Mouse (Mus musculus) cerebellum, adult 2 months (tissue): ENCODE measurements around the gene Tmem253. TPM values are rescaled to one million over a fixed set of nuclear protein-coding genes. Genes with fewer than 3 reads are reported as not detected.

Experiments used
- DNase-seq, 2 experiments: peaks; one replicate each; pipeline ENCODE4 v3.0.0; 2021
- H3K27ac ChIP-seq: fragments of 200-500 bp; 2 replicates; pipeline ENCODE4 v1.5.1; 2012; ENCODE audit warnings: low read length, control low read depth, inconsistent platforms; ENCODE audit not compliant: insufficient read depth
- H3K27me3 ChIP-seq: fragments of 200-500 bp; 2 replicates; pipeline ENCODE4 v1.6.1; 2012; ENCODE audit warnings: inconsistent platforms, mild to moderate bottlenecking, low read length, moderate library complexity; ENCODE audit not compliant: control insufficient read depth, insufficient read depth
- H3K4me1 ChIP-seq: fragments of 200-500 bp; 2 replicates; pipeline ENCODE4 v1.6.1; 2011; ENCODE audit warnings: low read length; ENCODE audit not compliant: control insufficient read depth, insufficient read depth
- H3K4me3 ChIP-seq: fragments of 200-500 bp; replicated peaks from 2 replicates; pipeline ENCODE3; 2011; ENCODE audit warnings: mild to moderate bottlenecking, low read depth, low read length, control low read depth; ENCODE audit not compliant: insufficient read depth
- CTCF ChIP-seq: fragments of 200-500 bp; IDR thresholded peaks from 2 replicates; pipeline ENCODE4 v1.5.1; 2011; ENCODE audit warnings: low read depth, mild to moderate bottlenecking, control low read depth, low read length, moderate library complexity, borderline replicate concordance; ENCODE audit not compliant: insufficient read depth
- POLR2A ChIP-seq: fragments of 200-500 bp; IDR thresholded peaks from 2 replicates; pipeline ENCODE4 v1.6.1; 2011; ENCODE audit warnings: low read length, control low read depth, borderline replicate concordance; ENCODE audit not compliant: insufficient read depth
- WGBS: fragments of 180-500 bp; shearing (Covaris S2); methylation state at CpG from one replicate; pipeline ENCODE4 v1.1.7; 2018; 5-methylcytosine and 5-hydroxymethylcytosine counted together
- polyA plus RNA-seq: library from polyadenylated mRNA; depleted of rRNA; stranded (reverse); fragments of >200 nt; gene quantifications from 2 replicates; pipeline ENCODE4 v1.2.3, GENCODE M21; 2012

Gene Tmem253
- polyA plus RNA-seq, 1 experiment: 2.4 TPM

GRCm38 (mm10) chr14:51997483-51997882, 18.0 kb upstream of the Tmem253 start:
- 86% methylated on average over 14 of the region's 14 CpGs for WGBS
- DNase-seq: no peak
- H3K4me3 ChIP-seq: no peak overlapping the region
- H3K27ac ChIP-seq: no peak overlapping the region
- H3K4me1 ChIP-seq: peaks cover 3% of the 10 kb centered on the region; the same call in 1 of the 2 replicates
- no peaks in the 10 kb centered on the region for H3K27me3 ChIP-seq
- TF ChIP-seq CTCF: no peak
- no peak for TF ChIP-seq POLR2A

- peaks cover 37% of the 10 kb centered on the region for H3K4me1 ChIP-seq
- no peak overlapping the region for H3K27ac ChIP-seq
- TF ChIP-seq POLR2A (no peak), CTCF (no peak)
- WGBS: 6% methylated on average over 16 of the region's 16 CpGs
- no peak overlapping the region for H3K4me3 ChIP-seq
- no peaks in the 10 kb centered on the region for H3K27me3 ChIP-seq
- peak in 1 of 2 experiments; percentile 73 for DNase-seq
Measured at GRCm38 (mm10) chr14:52003981-52004495, 11.4 kb upstream of the Tmem253 start.

- WGBS: 42% methylated on average over 7 of the region's 7 CpGs
- TF ChIP-seq CTCF (no peak), POLR2A (no peak)
Measured at GRCm38 (mm10) chr14:52005141-52005540, 10.3 kb upstream of the Tmem253 start.

GRCm38 (mm10) chr14:52005616-52006015, 9.8 kb upstream of the Tmem253 start:
- TF ChIP-seq CTCF: no peak
- TF ChIP-seq POLR2A: no peak
- Histone ChIP-seq H3K4me3 (no peak overlapping the region), H3K27ac (no peak overlapping the region), H3K4me1 (peaks cover 45% of the 10 kb centered on the region), H3K27me3 (no peaks in the 10 kb centered on the region)
- DNase-seq: no peak
- 71% methylated on average over 6 of the region's 6 CpGs for WGBS

More at GRCm38 (mm10) chr14:52005141-52005540, 10.3 kb upstream of the Tmem253 start:
- Histone ChIP-seq H3K4me3 (no peak overlapping the region), H3K27me3 (no peaks in the 10 kb centered on the region), H3K4me1 (peaks cover 43% of the 10 kb centered on the region), H3K27ac (no peak overlapping the region)
- DNase-seq: no peak

GRCm38 (mm10) chr14:52006241-52006640, 9.2 kb upstream of the Tmem253 start:
- no peak for DNase-seq
- Histone ChIP-seq H3K27me3 (no peaks in the 10 kb centered on the region), H3K27ac (no peak overlapping the region), H3K4me3 (no peak overlapping the region), H3K4me1 (peaks cover 51% of the 10 kb centered on the region)
- TF ChIP-seq CTCF: peak; percentile 34; the same call in 1 of the 2 replicates
- TF ChIP-seq POLR2A: no peak
- 64% methylated on average over 8 of the region's 8 CpGs for WGBS

- no peaks in the 10 kb centered on the region for H3K27me3 ChIP-seq
- WGBS: 75% methylated on average over 23 of the region's 23 CpGs
- no peak overlapping the region for H3K4me3 ChIP-seq
- no peak overlapping the region for H3K27ac ChIP-seq
- H3K4me1 ChIP-seq: peaks cover 56% of the 10 kb centered on the region
- no peak for TF ChIP-seq CTCF
- no peak for TF ChIP-seq POLR2A
- no peak for DNase-seq
Measured at GRCm38 (mm10) chr14:52006771-52007170, 8.7 kb upstream of the Tmem253 start.

- peak overlapping the region; percentile 88 for H3K27ac ChIP-seq
- 33% methylated on average over 38 of the region's 38 CpGs for WGBS
Measured at GRCm38 (mm10) chr14:52008321-52009203, 6.9 kb upstream of the Tmem253 start.

GRCm38 (mm10) chr14:52009361-52009760, 6.1 kb upstream of the Tmem253 start:
- peak overlapping the region; percentile 41 for H3K4me3 ChIP-seq
- H3K27ac ChIP-seq: peak overlapping the region; percentile 88
- TF ChIP-seq CTCF: no peak
- no peak for TF ChIP-seq POLR2A
- peaks cover 46% of the 10 kb centered on the region for H3K4me1 ChIP-seq
- no peaks in the 10 kb centered on the region for H3K27me3 ChIP-seq
- WGBS: 19% methylated on average over 26 of the region's 26 CpGs
- DNase-seq: no peak

More at GRCm38 (mm10) chr14:52008321-52009203, 6.9 kb upstream of the Tmem253 start:
- Histone ChIP-seq H3K4me3 (peak overlapping the region; percentile 41), H3K27me3 (no peaks in the 10 kb centered on the region), H3K4me1 (peaks cover 52% of the 10 kb centered on the region)
- peak; percentile 99 for TF ChIP-seq CTCF
- TF ChIP-seq POLR2A: 0 out of 2 replicates have a peak, but pooled peaks have one; percentile 33
- peak; percentile 92 to 96 for DNase-seq
